Mouse (Mus musculus): ENCODE measurements around the gene Pi16.

The Pi16 gene

DNA sequence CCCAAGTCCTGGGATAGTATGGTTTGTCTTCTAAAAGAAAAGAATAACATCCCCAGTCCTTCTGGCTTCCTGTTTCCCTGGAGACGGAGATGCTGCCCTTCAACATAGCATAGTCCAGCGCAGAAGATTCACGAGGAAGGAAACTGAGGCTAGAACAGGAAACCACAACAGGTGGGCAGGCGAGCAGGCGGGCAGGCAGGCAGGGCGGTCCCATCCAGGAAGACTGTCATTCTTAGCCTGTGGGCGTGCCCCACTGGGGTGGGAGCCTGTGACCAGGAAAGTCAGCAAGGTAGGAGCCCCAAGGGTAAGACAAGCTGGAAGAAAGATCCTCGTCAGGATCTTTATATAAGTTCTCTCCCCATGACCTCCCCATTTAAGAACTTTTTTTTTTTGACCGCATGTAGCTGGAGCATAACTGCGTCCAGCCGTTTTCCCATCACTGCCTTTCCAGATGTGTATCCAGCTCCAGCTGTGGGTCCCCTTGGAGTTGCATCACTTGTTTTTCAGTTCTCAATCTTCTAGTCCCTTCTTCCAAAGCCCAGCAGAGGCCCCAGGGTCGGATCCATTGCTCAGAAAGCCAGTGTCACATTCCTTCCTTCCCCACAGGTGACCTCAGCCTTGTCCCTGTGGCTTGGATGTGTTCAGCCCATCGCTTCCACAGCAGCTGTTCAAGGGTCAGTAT lies 13.0 kb upstream of the Pi16 start:
- DNase-seq (ENCODE audit: low read depth), result peak; percentile 86

- no peak for DNase-seq (ENCODE audit: low read depth)
Measured at GRCm38 (mm10) chr17:29305058-29305806, 12.2 kb upstream of the Pi16 start.

DNA sequence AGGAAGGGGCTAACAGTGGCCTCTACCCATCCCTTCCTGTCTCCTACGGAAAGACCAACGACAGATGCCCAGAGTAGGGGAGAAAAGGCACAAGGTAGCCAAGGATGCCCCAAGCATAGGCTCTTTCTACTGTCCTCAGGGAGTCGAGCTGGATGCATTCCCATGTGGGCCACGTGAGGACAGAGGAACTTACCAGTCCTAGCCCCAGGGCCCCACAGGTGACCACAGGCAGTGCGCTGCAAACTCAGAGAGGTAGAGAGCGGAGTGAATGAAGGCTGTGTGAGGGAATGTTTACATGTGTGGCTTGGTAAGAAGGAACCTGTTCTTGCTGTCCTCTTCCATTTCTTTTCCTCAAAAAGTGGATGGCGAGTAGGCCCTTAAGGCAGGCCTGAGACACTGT lies 11.6 kb upstream of the Pi16 start:
- DNase-seq (ENCODE audit: low read depth), result no peak

GRCm38 (mm10) chr17:29310056-29310623 lies 7.3 kb upstream of the Pi16 start:
- DNase-seq (ENCODE audit: low read depth), result no peak

GRCm38 (mm10) chr17:29311602-29312001 lies 5.9 kb upstream of the Pi16 start:
- no peak for DNase-seq (ENCODE audit: low read depth)

DNA sequence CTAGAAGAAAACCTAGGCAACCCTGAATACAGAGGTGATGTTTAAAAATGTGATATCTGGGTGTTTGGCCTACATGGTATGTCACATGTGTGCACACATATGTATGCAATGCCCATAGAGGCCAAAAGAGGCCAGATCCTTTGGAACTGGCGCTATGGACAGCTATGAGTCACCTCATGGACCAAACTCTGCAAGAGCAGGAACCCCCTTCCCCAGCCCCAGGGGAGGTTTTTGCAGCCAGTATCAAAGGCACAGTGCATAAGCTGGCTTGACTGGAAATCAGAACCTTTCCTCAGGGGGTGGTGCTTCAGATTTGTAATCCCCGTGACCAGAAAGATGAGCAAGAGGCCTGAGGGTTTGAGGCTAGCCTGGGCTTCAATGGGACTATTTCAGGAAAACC lies 5.4 kb upstream of the Pi16 start:
- no peak for DNase-seq (ENCODE audit: low read depth)

GRCm38 (mm10) chr17:29313300-29313699 lies 4.2 kb upstream of the Pi16 start:
- DNase-seq (ENCODE audit: low read depth), result peak; percentile 43

- peak; percentile 75 for DNase-seq (ENCODE audit: low read depth)
Measured at GRCm38 (mm10) chr17:29315672-29316465, 1.6 kb upstream of the Pi16 start.

DNA sequence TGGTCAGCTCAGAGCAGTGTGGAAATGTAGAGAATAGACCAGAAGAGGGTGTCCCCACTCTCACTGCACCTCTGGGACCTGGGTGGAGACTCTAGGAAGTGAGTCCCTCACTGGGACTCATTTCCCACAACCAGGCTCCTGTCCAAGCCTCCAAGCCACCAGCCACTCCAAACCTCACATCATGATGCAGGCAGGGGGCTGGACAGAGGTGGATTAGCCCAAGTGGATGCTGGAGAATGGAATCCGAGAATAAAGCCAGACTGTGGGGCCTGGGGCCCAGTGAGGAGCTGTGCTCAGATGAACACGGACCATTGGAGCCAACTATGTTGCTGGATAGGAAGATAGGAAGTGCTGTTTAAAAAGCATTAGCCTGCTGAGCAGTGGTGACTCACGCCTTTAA lies 589 bp upstream of the Pi16 start:
- DNase-seq (ENCODE audit: low read depth), result no peak

DNA sequence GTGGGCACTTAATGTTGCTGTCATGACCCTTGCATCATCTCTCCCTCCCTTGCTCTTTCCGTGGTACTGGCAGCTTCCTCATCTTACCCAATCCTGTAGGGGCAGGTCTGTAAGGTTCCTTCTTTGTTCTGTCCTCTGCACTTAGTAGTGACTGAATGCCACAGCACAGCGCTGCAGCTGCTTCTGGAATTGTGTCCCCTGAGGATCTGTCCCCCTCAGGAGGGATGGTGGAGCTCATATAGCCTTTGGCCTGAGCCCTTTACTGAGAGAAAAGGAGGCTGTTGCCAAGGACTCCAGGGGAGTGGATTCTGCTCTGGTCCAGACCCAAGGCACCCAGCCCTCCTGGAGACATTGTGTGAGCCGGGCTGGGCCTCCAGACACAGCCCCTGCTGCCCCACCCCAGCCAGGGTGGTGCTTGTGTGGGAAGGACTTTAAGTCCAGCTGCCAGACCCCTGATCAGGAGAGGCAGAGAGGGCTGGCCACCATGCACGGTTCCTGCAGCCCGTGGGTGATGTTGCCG lies 1.3 kb downstream of the Pi16 start:
- peak; percentile 91 for DNase-seq (ENCODE audit: low read depth)

GRCm38 (mm10) chr17:29319476-29319875 lies 2.0 kb downstream of the Pi16 start:
- no peak for DNase-seq (ENCODE audit: low read depth)

DNA sequence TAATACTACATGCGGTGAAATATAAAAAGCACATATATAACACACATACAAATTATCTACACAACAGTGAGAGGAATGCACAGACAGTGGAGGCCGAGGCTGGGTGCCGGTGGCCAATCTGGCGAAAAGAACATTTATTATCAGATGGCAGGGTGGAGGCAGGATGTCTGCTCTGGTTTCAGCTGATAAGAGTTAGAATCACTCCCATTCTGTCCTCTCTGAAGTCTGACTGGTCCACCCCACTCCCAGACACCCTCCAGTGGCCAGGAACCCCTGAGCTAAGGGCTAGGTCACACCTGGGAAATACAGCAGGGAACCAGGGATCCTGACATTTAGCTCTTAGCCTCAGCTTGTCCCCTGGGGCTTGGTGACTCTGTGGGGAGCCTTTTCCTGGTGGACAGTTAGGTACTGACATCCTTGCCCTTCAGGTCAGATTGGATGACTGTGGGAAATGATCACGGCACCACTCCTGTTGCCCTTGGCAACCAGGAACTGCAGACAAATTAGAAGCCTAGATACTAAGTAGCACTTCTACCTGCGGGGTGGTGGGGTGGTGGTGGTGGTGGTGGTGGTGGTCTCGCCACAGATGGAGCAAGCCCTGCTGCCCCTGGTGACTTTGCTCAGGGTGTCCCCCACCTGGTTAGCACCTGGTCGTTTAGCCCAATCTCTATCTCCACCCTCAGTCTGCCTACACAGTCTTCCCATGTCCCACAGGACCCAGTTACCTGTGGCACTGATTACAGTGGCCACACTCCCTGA lies 2.6 kb downstream of the Pi16 start:
- DNase-seq (ENCODE audit: low read depth), result peak; percentile 86

DNA sequence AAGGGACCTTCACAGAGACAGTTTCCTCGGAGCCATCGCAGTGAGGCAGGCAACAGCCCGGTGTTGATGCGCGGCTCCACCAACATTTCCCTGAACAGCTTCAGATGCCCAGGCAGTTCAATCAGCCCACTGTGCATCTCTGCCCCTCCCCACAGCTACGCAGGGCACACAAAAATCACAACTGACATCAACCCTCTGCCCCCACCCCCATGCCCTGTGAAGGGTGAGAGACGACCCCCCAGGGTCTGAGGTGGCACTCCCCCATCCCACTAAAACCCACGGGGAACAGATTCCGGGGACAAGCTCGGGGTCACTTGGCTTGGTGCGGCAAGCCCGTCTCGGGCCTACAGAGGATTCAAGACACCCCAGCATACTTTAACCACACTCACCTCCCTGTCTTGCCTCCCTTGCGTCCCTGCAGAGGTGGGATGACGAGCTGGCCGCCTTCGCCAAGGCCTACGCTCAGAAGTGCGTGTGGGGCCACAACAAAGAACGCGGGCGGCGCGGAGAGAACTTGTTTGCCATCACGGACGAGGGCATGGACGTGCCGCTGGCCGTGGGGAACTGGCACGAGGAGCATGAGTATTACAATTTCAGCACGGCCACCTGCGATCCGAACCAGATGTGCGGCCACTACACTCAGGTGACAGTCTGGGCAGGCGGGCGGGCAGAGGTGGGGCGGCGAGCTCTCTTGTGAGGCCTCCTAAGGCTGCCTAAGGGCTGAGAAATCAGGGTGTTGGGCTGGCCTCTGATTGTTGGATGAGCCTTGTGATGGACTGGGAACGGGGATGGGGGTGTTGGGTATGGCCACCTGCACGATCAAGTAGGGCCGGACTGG lies 4.5 kb downstream of the Pi16 start:
- DNase-seq (ENCODE audit: low read depth), result no peak

DNA sequence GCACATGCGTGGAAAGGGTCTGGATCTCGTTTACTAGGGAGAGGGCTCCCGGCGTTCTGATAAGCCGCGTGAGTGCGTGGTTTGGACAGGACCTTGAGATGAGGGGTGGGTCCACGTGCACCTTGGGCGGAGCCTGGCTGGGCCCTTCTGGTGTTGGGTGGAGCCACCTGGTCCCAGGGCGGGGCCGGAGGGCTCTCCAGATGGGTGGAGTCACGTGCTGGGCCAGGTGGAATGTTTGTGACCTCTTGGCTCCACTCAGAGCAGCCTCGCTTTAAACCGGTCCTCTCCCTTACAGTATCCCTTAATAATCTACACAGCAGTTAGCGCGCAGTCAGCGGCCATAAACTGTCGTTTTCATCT lies 5.1 kb downstream of the Pi16 start:
- no peak for DNase-seq (ENCODE audit: low read depth)

- DNase-seq (ENCODE audit: low read depth), result no peak
Measured at GRCm38 (mm10) chr17:29323625-29324024, 6.1 kb downstream of the Pi16 start.

DNA sequence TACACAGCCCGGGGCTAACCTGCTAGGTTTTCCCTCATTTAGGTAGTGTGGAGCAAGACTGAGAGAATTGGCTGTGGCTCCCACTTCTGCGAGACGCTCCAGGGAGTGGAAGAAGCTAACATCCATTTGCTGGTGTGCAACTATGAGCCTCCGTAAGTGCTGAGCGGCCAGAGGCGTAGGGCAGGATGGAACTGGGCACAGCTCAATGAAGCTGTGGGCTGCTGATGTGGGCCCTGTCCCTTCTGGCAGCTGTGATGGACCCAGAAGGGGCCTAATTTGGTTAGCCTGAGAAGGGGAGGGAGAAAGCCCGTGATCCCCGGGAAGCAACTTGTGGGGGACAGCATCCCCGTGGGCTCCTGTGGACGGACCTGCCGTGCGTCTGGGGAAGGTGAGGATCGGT lies 8.4 kb downstream of the Pi16 start:
- no peak for DNase-seq (ENCODE audit: low read depth)

DNA sequence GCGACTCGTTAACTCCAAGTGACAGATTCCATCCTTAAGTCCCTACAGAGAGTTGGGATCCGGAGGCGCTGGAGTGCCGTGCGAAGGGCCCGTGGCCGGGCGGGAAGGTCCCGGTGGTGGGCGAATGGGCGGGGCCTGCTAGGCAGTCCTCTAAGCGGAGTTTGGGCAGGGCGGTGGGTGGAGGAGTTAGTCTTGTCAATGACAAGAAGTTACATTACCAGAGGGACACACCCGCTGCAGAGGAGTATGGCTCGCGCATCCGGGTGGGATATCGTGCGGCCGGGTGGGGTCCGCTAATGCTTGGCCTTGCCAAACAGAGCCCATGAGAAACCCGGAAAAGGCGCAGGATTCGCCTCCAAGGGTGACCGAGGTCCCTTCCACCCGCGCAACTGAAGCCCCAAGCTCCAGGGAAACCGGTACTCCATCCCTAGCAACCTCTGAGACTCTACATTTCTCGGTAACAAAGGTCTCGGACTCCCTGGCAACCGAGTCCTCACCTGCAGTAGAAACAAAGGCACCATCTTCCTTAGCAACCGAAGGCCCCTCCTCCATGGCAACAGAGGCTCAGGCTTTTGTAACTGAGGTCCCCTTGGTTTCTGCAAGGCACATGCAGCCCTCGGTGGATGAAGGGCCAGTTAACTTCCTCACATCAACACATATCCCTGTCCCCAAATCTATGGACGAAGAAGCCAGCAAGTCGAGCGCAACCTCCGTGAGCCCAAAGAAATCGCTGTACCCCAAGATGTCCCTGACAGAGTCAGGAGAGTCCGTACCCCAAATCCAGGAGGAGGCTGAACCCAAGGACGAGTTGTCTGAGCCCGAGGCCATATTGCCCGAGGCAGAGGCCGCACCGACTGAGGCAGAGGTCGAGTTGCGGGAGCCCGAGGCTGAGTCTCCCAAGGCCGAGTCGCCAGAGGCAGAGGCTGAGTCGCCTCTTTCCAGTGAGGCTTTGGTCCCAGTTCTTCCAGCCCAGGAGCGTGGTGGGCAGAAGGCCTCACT lies 9.3 kb downstream of the Pi16 start:
- DNase-seq (ENCODE audit: low read depth), result no peak

- no peak for DNase-seq (ENCODE audit: low read depth)
Measured at GRCm38 (mm10) chr17:29327691-29328090, 10.2 kb downstream of the Pi16 start.

GRCm38 (mm10) chr17:29330221-29330620 lies 12.7 kb downstream of the Pi16 start:
- DNase-seq (ENCODE audit: low read depth), result no peak
